Mouse (Mus musculus): Measurements from ENCODE around the gene Lamtor5.

The Lamtor5 gene

DNA sequence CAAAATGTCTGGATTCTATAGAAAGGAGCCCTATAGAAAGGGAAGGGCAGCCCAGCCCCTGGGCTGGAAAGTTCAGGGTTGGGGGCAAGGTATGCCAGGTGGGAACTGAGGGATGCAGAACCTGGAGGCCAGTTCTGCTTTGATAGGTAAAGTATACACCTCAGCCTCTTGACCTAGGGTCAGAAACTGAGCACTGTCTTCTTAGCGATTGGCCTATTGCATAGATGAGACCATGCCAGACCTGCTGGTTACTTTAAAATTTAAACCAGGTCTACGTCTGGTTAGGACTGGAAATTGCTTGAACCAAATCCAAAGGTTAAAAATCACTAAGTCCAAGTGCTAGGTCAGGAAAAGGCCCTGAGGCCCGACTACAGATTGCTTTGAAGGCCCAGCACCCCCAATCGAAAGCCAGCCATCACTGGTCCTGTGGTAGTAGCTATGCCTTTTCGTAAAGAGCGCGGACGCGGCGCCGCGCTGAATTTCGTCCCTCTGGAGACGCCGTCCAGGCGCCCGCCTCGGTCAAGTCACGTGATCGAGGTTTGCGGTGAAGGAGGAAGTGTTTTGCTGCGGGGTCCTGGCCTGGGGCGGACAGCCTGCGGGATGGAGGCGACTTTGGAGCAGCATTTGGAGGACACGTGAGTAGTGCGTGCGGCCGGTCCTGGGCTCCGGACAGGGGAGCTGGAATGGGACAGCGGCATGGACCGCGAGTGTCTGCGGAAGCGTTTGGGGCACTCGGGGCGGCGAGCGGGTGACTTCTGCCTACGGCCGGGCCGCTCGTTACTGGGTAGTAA, at the start of gene Lamtor5:
TSS of gene Lamtor5 (plus strand) at position 380 of the 791 bp plus-strand sequence.
- DNase-seq (ENCODE audit: low read depth, low spot score): peak; percentile 84

DNA sequence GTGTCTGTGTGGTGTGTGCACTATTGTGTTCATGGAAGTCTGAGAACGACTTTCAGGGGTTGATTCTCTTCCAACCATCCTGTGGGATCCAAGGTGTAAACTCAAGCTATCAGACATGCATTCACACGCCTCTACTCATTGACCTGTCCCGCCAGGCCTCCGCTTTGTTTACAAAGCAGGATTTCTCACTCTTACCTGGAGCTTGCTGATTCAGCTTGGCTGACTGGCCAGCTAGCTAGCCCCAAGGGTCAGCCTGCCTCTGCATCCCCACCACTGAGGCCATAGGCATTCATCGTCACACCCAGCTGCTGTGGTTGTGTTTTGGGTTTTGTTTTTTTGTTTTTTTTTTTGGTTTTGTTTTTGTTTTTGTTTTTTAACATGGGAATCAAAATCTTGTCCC, 49.4 kb upstream of the Lamtor5 start:
- no peak for DNase-seq (ENCODE audit: low read depth, low spot score)

DNA sequence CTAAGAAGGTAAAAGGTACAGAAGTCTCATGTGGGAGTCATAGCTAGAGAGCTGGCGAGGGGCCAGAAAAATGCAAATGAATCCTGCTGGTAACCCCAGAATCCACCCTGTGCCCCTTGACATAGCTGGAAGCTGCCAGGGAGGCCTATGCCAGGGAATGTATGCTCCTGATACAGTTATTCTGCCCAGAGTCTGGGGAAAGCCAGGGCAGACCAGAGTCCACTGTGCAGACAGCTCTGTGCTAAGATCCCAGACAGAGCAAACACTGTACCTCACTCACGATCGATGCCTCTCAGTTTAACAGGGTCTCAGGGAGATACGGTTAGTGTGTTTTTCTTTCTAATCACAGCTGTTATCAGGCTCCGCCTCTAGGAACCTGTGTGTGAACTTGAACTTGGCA, 48.8 kb upstream of the Lamtor5 start:
- DNase-seq (ENCODE audit: low read depth, low spot score): no peak

DNA sequence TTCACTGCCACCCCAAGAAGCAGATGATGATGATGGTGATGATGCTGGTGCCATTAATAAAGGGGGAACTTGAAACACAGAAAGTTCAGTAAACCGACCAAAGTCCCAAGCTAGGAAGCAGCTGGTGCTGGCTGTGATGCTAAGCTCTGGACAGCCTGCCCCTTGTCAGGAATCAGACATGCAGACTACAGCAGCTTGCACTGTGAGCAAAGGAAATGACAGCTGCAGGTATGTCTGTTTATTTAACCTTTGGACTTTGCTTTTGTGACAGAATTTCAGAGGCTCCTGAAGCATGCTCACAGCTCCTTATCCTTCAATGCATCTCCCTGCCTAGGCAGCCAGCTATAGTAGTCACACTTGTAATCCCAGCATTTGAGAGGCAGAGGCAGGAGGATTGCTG, 48.1 kb upstream of the Lamtor5 start, which contains the start of gene A630076J17Rik:
TSS of gene A630076J17Rik (plus strand) at position 88 of the 400 bp plus-strand sequence.
- no peak for DNase-seq (ENCODE audit: low read depth, low spot score)

DNA sequence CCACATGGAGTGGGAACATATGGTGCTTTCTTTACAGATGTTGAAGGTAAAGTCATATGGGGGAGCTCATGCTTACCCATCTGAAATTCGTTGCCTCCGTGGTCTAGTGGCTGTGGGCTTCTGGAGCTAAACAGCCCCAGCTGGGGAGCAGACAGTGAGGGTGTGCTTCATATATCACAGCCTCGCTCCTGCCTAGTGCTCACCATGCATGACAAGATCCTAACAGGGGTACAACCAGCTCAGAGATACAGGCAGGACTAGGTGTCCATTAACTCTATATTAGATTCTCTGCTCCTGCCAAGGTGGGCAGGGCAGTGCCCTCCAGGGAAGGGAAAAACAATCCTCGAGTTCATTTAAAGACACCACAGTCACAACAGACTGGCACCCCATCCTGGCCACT, 47.5 kb upstream of the Lamtor5 start:
- DNase-seq (ENCODE audit: low read depth, low spot score): no peak

DNA sequence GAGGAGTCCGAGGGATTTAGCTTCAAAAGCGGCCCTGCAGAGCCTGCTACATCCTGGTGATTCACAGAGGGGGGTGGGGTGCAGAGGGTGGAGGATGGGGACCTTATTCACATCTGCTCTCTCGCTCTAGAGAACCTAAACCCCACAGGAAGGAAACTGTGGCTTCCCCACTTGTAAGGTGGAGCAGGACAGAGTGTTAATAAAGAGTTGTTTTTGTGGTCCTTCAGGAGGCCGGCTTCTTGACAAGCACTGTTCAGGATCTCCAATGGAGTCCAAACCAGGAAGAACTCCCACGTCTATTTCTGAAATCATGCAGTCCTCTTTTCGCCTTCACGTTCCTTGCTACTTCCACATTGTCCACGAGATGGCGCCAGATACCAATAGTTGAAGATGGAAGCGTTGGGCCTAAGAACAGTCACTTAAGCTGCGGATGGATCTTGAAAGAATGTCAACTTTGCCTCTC, 45.3 kb upstream of the Lamtor5 start:
- peak; percentile 87 for DNase-seq (ENCODE audit: low read depth, low spot score)

DNA sequence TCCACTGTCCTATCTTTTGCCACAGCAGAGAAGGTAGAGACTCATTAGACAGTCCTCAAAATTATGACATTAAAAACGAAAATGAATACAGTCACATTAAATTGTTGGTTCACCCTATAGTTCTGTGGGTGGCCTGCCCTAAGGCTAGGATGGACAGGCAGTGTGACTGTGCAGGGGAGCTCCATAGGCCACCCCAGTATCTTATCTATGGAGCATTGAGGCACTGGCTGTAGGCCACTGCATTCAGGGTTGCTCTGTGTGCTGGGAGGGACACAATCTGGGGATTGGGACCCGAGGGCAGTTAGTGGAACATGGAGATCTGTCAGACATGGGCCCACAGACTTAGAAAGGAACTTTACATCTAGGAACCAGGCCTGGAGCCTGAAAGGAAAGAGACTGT, 44.7 kb upstream of the Lamtor5 start:
- DNase-seq (ENCODE audit: low read depth, low spot score): no peak

DNA sequence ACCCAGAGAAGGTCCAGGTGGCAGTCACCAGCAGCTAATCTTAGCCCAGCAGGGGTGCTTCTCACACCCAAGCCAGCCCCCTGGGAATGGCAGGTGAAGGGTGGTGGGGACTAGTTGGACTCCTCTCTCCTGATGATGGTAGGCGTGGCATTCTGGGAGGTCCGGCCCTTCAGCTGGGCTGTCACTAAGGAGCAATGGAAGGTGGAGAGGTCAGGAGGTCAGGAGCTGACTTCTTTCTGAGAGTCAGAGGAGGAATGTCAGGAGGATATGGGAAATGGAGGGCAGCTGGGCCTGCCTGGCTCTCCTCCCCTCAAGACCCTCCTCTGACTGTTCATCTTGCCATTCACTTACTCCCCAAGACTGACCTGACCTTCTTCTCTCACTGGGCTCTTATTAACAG, 40.6 kb upstream of the Lamtor5 start:
- no peak for DNase-seq (ENCODE audit: low read depth, low spot score)

DNA sequence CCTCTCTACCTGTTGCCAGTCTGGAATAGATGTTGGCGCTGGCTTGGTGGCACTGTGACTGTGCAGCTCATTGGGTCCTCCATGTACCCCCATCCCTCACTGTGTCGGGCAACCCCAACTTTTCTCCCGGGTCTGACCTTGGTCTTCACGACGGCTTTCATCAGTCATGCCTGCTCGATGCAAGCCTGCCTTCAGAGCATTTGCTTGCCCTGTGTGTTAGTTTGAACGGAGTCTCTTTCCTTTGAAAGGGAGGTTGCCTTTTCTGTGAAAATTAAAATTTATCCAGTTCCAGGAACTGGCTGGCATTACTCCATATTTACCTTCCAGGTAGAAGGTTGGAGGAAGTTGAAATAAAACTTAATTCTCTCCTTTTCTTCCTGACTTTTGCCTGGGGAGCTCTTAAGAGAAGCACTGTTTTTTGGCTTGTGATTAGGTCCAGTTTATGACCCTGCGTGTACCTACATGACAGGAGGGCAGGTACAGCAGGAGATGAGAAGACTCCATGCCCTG, 40.1 kb upstream of the Lamtor5 start:
- no peak for DNase-seq (ENCODE audit: low read depth, low spot score)

DNA sequence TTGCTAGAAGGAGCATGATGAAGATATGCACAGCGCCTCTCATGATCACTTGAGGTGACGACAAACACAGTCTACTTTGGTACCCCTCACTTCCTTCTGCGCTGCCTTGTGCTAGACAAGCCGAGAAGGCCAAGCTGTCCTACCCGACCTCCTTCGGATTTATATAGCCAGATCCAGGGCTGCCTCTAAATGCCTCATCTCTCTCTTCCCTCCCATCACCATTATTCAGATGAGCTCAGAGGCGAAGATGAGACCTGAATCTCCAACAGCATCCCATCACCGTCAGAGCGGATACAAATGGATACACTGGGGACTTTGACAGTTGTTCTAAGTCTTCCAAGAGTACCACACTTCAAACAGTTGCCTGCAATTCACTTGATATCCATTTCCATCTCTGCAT, 39.1 kb upstream of the Lamtor5 start, which contains the start of gene Prok1:
TSS of gene Prok1 (minus strand) at position 101 of the 400 bp plus-strand sequence.
- DNase-seq (ENCODE audit: low read depth, low spot score): no peak

DNA sequence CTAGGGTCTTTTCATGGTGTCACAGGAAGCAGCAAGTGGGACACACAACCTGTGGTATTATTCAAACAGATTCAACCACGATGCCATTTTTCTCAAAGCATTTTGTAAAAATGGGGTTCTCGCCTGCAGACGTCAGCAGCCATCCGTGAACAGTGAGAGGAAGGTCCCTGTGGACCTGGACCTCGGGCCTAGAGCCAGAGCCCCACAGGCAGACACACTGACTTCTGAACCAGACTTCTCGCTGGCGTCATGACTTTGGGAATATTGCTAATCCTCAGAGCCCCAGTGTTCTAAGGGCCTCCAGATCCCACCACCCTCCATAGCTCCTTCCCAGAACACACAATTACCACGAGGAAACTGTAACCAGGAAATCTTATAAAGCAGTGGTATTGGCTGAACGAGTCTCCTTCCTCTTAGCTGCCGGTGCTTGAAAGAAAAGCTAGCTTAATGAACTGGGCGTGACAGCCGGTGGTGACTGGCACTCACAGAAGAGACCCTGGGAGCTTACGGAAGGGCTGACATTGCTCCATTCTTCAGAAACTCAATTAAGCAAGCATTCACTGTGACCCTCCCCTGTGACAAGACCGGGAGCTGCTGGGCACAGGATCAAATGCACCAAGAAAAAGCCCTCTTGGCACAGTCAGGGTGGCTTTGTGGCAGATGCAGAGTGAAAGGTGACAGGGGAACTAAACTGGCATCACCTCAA, 37.1 kb upstream of the Lamtor5 start:
- DNase-seq (ENCODE audit: low read depth, low spot score): no peak

DNA sequence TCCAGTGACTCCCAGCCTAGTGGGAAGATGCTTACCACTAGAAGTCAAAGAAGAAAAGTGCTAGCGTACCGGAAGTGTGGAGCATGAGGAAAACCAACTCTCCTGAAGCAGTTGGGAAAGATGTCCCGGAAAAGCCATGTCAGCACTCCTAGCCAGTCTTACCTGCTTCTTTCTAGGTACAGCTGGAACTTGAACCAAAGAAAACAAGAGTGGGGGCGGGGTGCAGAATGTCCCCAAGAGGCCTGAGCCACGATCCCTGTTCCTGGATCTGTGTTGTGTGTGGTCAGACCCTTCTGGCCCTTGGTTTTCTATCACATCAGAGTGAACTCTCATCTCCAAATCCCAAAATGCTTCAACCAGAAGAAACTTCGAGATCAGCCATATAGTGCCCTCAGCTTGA, 31.8 kb upstream of the Lamtor5 start:
- no peak for DNase-seq (ENCODE audit: low read depth, low spot score)

DNA sequence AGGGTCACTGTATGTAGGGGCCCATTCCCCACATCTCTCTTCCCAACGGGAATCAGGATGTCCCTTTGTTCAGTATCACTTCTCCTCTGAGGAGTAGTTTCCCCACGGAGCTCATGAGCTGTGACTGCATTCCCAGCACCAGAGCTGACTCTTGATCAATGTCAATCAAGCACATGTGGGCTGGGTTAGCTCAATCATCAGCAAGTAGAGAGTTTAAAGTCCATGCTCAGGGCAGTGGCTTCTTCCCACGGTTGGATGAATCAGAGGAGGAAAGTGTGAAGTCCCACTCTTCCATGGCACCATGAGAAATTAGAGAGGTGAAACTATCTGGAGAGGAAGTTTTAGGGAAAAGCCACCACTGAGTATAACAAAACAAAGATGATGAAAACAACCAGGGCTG, 29.6 kb upstream of the Lamtor5 start:
- no peak for DNase-seq (ENCODE audit: low read depth, low spot score)

DNA sequence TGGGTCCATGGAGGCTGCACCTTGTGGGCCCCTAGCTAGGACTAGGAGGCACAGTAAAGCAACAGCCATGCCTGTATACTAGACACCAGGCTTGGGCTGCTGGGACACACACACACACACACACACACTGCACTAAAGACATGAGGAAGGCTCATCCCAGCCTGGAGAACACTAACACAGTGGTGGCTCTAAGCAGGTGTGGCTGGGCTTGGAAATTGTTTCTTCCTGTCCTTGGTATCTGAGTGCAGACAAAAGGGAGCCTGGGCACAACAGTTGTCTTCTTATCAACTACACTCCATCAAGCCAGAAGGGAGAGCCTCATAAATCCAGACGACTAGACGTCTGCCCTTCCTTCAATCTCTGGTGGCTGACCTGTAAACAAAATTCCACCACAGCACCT, 28.3 kb upstream of the Lamtor5 start:
- no peak for DNase-seq (ENCODE audit: low read depth, low spot score)

DNA sequence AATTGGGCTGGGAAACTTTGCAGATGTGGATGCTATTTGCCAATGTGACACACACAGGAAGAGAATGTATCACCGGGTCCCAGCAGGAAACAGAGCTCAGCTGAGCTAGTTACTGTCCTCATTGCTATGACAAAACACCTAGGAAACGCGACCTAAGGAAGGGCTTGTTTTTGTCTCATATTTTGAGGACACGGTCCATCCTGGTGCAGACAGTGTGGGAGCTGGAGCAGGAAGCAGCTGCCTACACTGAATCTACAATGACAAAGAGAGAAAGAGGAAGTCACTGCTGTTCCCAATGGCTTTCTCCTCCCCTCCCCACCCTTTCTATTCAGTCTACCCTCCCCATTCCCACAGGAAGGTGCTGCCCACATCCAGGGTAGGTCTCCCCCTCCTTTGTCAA, 26.6 kb upstream of the Lamtor5 start:
- DNase-seq (ENCODE audit: low read depth, low spot score): no peak

DNA sequence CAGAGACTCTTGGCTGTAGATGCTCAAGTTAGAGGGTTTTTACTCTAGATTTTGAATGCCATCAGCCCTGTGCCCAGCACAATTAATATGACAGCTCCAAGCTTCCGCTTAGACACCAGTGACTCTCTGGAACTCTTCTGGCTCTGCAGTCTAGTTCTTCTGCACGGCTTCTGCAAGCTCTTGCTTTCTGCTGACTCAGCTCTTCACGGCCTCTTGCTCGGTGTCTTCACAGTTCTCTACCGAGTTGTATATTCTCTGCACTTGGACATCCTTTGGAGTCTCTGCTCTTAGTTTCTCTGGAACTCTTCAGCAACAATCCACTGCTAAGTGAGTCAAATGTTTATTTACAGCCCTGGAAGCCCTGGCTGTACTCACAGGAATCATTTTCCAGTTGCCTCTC, 24.7 kb upstream of the Lamtor5 start:
- peak; percentile 10 for DNase-seq (ENCODE audit: low read depth, low spot score)

DNA sequence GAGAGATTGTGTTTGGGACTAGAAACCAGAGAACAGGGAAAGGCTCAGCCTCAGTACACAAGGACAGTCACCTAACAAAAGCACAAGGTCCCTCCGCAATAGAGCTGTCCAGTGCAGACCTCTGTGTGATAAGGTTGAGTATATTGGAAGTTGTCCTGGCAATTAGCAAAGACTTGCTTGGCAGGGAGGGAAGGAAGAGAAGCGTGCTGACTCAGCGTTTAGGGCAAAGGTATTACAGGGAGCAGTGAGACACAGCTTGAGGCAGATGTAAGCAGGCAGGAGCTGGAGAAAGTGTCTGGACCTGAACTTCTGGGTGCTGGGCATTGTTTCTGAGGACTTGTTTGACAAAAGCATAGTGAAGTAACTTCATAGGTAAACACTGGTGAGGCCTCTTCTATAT, 22.7 kb upstream of the Lamtor5 start:
- no peak for DNase-seq (ENCODE audit: low read depth, low spot score)

DNA sequence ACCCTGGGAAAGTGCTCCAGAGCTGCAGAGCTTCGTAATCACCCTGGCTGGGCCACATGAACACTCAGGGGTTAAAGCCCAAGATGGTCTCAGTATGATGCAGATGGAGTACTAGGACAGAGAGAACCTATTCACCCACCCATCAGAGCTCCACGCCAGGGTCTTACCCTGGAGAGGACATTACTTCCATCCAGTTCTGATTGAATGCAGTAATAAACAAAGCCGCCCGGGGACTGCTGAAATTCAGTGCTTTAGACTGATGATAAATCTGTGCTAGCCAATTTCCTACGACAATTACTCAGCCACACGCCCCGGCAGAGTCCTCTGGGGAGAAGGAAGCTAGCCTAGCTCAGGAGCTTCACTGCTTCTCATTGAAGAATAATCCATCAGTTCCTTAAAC, 21.9 kb upstream of the Lamtor5 start:
- no peak for DNase-seq (ENCODE audit: low read depth, low spot score)

DNA sequence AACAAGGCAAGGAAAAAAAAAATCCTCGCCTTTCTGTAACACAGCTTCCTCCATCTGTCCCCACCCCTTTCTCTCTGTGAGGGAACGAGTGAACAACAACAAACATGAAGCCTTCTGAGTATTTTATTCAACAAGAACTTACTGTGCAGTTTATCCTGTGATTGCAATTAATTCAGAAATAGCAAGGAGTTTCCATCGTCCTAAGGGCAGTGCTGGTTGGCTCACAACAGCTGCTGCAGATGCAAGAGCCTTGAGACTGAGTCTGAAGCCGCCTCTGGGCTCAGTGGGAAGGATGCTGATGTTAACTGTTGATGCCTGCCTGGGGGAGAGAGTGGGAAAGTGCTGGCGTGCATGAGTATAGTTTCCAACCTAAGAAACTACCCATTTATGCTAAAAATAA, 20.7 kb upstream of the Lamtor5 start:
- no peak for DNase-seq (ENCODE audit: low read depth, low spot score)

DNA sequence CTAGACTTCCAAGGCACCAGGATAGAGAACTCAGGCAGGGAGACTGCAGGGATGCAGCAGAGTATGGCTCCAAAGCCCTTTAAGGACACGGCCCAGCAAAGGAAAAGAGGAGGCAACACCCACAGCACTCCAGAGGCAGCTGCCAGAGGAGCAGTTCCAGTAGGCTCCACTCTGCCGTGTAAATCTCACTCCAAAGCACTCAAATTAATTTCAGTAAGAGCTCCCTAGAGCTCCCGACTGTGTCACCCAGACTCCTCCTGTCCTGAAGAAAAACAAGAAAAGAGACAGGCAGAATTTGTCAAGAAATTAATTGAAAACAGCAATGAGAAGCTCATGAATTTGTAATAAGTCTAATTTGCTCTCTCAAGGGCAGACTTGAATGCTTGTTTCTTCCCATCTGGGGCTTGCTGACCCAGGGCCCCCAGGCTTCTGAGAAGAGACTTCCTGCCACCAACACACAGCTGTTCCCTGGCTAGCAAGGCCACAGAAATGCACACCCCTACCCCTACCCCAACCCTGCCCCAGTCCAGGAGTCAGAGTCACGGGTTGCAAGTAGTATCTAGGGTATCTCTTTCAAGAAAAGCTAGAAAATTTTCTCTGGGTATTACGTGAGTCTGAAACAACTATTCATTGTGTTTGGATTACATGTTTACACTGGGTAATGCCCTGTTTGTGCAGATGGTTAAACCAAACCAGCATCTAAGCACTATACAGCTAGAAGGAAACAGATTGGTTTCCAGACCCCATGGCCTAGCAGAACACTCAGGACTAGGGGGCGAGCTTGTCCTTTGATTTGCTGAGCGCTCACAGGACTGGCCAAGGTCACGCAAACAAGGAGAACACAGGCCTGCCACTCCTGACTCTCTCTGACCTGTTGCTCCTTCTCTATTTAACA, 17.5 kb upstream of the Lamtor5 start:
- peak; percentile 22 for DNase-seq (ENCODE audit: low read depth, low spot score)

DNA sequence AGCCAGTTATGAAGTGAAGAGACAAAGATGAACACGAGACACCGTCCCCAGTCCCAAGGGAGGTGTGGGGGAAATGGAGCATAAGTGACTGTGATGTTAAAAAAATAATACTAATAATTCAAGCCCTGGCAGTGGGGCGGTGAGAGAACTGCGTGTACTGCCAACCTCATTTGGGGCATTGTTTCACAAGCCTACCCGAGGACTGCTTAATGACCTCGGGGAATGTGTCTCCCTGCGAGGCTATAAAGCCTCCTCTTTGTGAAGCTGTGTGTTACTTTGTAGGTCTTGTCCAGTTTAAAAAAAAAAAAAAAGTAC, 16.9 kb upstream of the Lamtor5 start:
- DNase-seq (ENCODE audit: low read depth, low spot score): no peak

DNA sequence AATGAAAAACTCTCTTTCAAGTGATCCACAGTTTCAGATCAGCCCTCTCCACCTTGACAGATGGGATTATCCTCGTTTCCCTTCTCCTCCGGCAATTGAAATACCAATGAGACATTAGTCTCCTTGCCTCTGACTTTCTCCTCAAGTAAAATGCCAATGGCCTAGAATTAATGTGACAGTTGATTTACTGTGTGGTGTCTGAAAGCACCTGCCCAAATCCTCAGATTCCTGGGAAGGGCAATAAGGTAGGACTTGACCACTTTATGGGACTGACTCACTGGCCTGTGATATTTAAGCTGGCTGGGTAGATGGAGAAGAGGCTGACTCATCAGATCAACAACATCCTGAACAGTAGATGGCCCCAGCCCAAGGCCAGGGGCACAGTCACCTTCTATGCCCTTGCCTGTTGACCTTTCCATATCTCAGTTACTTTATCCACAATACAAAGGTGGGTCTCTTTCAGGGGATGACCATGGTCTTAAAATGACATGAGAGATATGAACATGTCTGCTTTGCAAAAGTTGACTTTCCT, 11.8 kb upstream of the Lamtor5 start:
- no peak for DNase-seq (ENCODE audit: low read depth, low spot score)
